Mouse (Mus musculus): Measurements from ENCODE around the gene Rhot2. TPM values are rescaled to one million over a fixed set of nuclear protein-coding genes. Genes with fewer than 3 reads are reported as not detected.

Rhot2 gene
- 20.1 and 20.6 TPM in 2 replicates for polyA plus RNA-seq (2015; fragmentation: Nextera tagmentation; extraction: Ambion mirVana)

DNA sequence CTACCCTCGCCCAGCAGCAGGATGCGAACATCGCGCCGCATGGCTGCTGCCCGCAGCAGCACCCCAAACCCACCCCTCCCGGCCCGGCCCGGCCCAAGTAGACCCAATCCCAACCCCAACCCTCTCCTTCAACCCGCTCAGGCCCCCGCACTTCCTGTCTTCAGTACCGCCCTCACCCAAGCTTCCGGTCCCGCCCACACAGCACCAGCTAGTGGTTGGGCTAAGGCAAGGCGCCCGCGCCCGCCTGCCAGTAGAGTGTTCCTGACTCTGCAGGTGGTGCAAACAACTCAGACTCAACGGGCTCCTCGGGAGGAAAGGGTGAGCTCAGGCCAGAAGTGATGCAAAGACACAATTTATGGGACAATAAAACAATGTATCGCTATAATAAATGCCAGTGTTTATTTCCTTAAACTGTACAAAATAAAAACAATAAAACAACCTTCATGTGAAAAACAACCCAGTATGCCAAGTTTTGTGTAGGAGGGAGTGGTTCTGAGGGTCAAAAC, at the start of gene Rhot2:
Gene Rhot2 (minus strand): TSS at position 456 of the 506 bp plus-strand sequence.
- under 1% methylated on average over 21 of the region's 21 CpGs for WGBS
- ATAC-seq (ENCODE audit: borderline replicate concordance, extremely low read depth, low FRiP score, low TSS enrichment) = peak; percentile 94
- Histone ChIP-seq H3K27ac (peak within 1 kb of the TSS; percentile 80), H3K36me3 (peaks cover 42% of the 10 kb centered on the region), H3K4me2 (peak within 1 kb of the TSS; percentile 82), H3K27me3 (no peaks in the 10 kb centered on the region), H3K4me3 (peak within 1 kb of the TSS; percentile 77), H3K4me1 (peaks cover 15% of the 10 kb centered on the region), H3K9ac (peak within 1 kb of the TSS; percentile 78), H3K9me3 (no peaks in the 10 kb centered on the region)

DNA sequence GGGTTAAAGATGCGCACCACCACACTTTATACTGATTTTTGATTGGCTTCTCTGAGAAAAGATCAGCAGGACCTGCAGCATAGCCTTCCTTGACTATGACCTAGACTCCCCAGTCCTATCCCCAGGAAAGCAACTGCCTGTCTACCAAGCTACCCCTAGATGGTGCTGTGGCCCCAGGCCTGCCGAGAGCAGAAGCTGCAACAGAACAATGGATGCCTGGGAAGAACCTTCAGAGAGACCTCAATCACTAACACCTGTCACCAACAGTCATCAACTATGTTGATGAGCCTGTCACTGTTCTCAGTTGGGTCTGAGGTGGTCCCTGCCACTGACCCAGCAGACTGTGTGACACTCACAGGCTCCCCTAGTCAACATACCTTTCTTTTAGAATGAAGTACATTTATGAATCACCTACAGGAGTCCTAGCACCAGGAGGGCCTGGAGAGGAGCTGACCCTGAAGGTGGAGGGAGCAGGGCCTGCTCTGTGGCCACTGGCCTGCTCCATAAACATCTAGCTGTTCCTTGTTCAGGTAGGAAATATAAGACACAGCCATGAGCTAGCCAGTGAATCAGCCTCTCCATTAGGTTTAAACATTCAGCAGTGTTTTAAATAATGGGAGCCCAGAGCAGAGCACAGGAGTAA, 49.4 kb upstream of the Rhot2 start:
- no peaks in the 10 kb centered on the region for H3K9me3 ChIP-seq
- 30% methylated on average over 2 of the region's 2 CpGs for WGBS
- peak; percentile 64; the same call in 1 of the 2 replicates for ATAC-seq (ENCODE audit: borderline replicate concordance, extremely low read depth, low FRiP score, low TSS enrichment)

DNA sequence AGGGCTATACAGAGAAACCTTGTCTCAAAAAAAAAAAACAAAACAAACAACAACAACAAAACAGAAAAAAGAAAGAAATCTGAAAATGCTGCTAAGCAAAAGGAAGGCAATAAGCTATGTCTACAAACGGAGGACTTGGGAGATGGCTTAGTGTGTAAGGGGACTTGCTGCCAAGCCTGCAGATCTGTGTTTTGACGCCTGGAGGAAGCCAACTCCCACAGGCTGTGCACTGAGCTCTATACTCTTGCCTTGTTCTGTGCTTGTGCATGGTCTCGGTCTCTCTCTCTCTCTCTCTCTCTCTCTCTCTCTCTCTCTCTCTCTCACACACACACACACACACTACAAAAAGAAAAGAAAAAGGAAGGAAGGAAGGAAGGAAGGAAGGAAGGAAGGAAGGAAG, 44.2 kb upstream of the Rhot2 start:
- WGBS = 87% methylated on average over 3 of the region's 3 CpGs
- no peaks in the 10 kb centered on the region for H3K4me1 ChIP-seq
- H3K36me3 ChIP-seq = peaks cover 16% of the 10 kb centered on the region
- H3K27ac ChIP-seq = no peak overlapping the region
- H3K4me3 ChIP-seq = no peak overlapping the region
- H3K9ac ChIP-seq = no peak overlapping the region
- H3K4me2 ChIP-seq = no peak overlapping the region
- no peaks in the 10 kb centered on the region for H3K27me3 ChIP-seq
- no peak for ATAC-seq (ENCODE audit: borderline replicate concordance, extremely low read depth, low FRiP score, low TSS enrichment)
- H3K9me3 ChIP-seq = no peaks in the 10 kb centered on the region

More for the DNA sequence above, 49.4 kb upstream of the Rhot2 start:
- Histone ChIP-seq H3K4me1 (no peaks in the 10 kb centered on the region), H3K9ac (no peak overlapping the region), H3K27ac (no peak overlapping the region), H3K36me3 (peaks cover 8% of the 10 kb centered on the region; the same call in 1 of the 2 replicates), H3K27me3 (no peaks in the 10 kb centered on the region), H3K4me3 (no peak overlapping the region), H3K4me2 (no peak overlapping the region)

DNA sequence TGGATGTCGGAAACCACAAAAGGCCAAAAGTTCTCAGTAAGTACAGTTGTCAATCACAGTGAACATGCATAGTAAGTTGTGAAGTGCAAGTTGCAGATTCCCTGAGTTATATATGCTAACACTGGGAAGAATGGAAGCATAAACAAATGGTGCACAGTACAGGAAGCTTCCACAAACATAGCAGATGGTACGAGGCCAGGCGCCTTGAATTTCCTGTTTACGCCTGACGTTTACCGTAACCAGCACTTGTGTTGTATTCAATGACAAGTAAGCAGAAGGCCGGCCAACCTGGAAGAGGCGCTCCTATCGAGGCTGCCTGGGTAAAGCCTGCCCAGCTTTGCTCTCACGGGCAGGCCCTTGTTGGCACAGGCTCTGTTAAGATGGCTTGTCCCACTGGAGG, 42.8 kb upstream of the Rhot2 start:
- ATAC-seq (ENCODE audit: borderline replicate concordance, extremely low read depth, low FRiP score, low TSS enrichment) = peak; percentile 17; the same call in 1 of the 2 replicates
- Histone ChIP-seq H3K36me3 (peaks cover 29% of the 10 kb centered on the region), H3K4me3 (no peak overlapping the region), H3K27ac (no peak overlapping the region), H3K9me3 (no peaks in the 10 kb centered on the region), H3K27me3 (no peaks in the 10 kb centered on the region), H3K4me2 (no peak overlapping the region), H3K9ac (no peak overlapping the region), H3K4me1 (no peaks in the 10 kb centered on the region)
- WGBS = 69% methylated on average over 10 of the region's 10 CpGs

DNA sequence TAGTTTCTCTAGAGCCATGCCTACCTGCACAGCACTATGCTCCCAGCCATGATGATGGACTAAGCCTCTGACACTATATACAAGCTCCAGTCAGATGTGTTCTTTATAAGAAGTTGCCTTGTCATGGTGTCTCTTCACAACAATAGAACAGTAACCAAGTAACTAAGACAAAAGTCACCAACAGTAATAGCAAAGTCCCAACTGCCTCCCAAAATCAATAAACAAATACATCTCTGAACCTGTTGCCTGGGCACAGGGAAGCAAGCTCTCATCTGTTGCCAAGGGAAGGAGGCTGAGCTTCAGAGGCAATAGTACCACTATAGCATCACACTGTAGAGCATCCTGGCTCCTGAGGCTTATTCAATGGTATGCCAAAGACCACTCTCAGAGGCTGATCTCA, 42.2 kb upstream of the Rhot2 start:
- Histone ChIP-seq H3K27ac (no peak overlapping the region), H3K4me1 (no peaks in the 10 kb centered on the region), H3K4me3 (no peak overlapping the region), H3K9me3 (no peaks in the 10 kb centered on the region), H3K27me3 (no peaks in the 10 kb centered on the region), H3K4me2 (no peak overlapping the region), H3K9ac (no peak overlapping the region), H3K36me3 (peaks cover 29% of the 10 kb centered on the region)
- ATAC-seq (ENCODE audit: borderline replicate concordance, extremely low read depth, low FRiP score, low TSS enrichment) = no peak

DNA sequence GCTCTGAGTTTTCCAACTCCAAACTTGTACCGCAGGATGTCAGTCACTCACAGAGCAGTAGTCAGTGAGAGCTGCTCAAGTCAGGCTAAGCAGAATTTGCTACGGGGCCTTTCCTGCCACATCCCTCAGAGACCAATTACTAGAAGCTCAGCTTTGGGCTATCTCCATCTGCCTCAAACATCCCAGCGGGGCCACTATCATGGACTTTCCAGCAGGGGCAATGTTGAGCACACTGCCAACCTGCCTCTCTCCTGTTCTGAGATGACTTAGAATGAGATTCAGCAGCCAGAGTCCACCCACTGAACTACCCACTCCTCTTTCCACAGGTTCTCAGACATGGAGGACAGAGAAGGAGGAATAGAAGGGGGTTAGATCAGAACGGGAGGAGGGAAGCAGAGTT, 41.0 kb upstream of the Rhot2 start:
- Histone ChIP-seq H3K4me2 (no peak overlapping the region), H3K9me3 (no peaks in the 10 kb centered on the region), H3K4me1 (no peaks in the 10 kb centered on the region), H3K4me3 (no peak overlapping the region), H3K36me3 (peaks cover 29% of the 10 kb centered on the region), H3K27ac (no peak overlapping the region), H3K27me3 (no peaks in the 10 kb centered on the region), H3K9ac (no peak overlapping the region)
- no peak for ATAC-seq (ENCODE audit: borderline replicate concordance, extremely low read depth, low FRiP score, low TSS enrichment)
- 76% methylated on average over 4 of the region's 4 CpGs for WGBS

DNA sequence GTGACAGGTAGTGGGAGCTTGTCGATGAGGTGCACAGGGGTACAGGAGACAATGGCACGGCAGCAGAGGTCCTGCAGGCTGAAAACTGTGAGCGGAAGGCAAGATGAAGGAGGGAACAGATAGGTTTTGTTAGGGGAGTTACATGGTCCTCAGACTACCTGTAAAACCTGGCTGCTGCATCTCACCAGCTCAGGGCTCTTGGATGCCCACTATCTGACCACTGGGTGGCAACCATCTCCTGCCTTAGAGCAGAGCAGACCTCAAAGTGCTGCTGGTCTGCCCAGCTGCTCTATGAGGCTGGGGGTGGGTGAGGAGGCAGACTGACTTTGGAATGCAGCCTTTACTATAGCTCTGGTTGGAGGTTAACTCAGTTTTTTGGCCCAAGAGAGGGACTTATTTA, 39.2 kb upstream of the Rhot2 start:
- H3K4me1 ChIP-seq = no peaks in the 10 kb centered on the region
- H3K4me2 ChIP-seq = no peak overlapping the region
- H3K27me3 ChIP-seq = no peaks in the 10 kb centered on the region
- no peak overlapping the region for H3K9ac ChIP-seq
- no peak overlapping the region for H3K4me3 ChIP-seq
- H3K36me3 ChIP-seq = peaks cover 25% of the 10 kb centered on the region
- no peak overlapping the region for H3K27ac ChIP-seq
- no peak for ATAC-seq (ENCODE audit: borderline replicate concordance, extremely low read depth, low FRiP score, low TSS enrichment)
- H3K9me3 ChIP-seq = no peaks in the 10 kb centered on the region
- 89% methylated on average over 3 of the region's 3 CpGs for WGBS

DNA sequence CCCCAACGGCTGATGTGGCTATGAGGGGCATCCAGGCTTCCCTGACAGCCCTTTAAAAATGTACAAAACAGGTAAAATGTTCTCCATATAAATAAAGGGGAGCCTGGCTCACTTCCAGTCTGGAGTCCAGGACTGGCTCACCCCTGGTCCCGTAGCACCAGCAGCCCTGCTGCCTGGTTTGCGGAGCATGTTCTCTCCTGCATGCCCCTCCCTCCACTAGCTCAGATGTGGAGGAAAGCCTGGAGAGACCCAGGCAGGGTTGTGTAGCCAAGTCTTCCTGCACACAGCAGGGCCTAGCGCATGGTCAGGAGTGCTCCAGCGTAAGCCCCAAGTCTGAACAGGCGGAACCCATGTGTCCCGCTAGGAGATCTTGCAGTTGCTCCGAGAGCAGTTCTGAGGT, 38.6 kb upstream of the Rhot2 start:
- ATAC-seq (ENCODE audit: borderline replicate concordance, extremely low read depth, low FRiP score, low TSS enrichment) = no peak
- no peak overlapping the region for H3K9ac ChIP-seq
- 84% methylated on average over 8 of the region's 8 CpGs for WGBS
- H3K4me3 ChIP-seq = no peak overlapping the region
- H3K36me3 ChIP-seq = peaks cover 29% of the 10 kb centered on the region
- no peak overlapping the region for H3K27ac ChIP-seq
- no peaks in the 10 kb centered on the region for H3K27me3 ChIP-seq
- H3K4me1 ChIP-seq = no peaks in the 10 kb centered on the region
- H3K9me3 ChIP-seq = no peaks in the 10 kb centered on the region
- no peak overlapping the region for H3K4me2 ChIP-seq

DNA sequence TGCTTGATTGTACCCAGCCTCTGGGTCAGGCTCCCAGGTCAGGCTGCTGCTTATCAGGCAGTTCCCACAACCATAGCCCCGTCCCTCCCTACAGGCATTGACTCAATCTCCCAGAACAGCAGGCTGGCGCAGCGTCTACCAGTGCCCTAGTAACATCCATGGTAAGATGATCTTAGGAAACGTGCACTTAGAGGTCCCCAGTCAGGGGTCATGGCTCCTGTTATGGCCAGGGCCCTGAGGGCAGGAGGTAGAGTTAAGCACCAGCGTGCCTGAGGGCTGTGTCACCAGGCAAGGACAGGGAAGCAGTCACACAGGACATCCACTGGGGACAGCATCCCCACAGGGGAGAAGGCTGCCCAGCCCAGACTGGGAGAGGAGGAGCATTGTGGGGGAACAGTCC, 37.7 kb upstream of the Rhot2 start:
- no peak overlapping the region for H3K4me3 ChIP-seq
- H3K36me3 ChIP-seq = peaks cover 36% of the 10 kb centered on the region
- no peaks in the 10 kb centered on the region for H3K4me1 ChIP-seq
- no peak overlapping the region for H3K27ac ChIP-seq
- H3K27me3 ChIP-seq = no peaks in the 10 kb centered on the region
- 36% methylated on average over 5 of the region's 5 CpGs for WGBS
- H3K9ac ChIP-seq = no peak overlapping the region
- H3K4me2 ChIP-seq = no peak overlapping the region
- no peaks in the 10 kb centered on the region for H3K9me3 ChIP-seq
- ATAC-seq (ENCODE audit: borderline replicate concordance, extremely low read depth, low FRiP score, low TSS enrichment) = no peak

DNA sequence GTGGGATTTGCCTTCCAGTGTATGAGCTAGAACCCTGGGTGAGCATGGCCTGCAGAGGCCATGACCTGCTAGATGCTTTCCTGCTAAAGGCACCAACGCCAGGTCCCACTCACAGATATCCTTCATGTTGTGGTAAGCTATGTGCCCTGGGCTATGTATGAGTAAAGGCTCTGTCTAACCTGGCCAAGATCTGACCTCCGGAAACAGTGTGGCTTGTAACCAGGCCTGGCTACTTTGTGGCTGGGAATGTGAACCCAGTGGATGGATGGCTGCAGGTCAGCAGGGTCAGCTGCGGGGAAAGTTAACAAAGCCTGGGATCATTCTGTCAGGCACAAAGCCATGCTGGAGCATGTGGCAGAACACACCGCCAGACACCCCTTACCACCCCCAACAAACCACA, 37.0 kb upstream of the Rhot2 start:
- no peak overlapping the region for H3K27ac ChIP-seq

DNA sequence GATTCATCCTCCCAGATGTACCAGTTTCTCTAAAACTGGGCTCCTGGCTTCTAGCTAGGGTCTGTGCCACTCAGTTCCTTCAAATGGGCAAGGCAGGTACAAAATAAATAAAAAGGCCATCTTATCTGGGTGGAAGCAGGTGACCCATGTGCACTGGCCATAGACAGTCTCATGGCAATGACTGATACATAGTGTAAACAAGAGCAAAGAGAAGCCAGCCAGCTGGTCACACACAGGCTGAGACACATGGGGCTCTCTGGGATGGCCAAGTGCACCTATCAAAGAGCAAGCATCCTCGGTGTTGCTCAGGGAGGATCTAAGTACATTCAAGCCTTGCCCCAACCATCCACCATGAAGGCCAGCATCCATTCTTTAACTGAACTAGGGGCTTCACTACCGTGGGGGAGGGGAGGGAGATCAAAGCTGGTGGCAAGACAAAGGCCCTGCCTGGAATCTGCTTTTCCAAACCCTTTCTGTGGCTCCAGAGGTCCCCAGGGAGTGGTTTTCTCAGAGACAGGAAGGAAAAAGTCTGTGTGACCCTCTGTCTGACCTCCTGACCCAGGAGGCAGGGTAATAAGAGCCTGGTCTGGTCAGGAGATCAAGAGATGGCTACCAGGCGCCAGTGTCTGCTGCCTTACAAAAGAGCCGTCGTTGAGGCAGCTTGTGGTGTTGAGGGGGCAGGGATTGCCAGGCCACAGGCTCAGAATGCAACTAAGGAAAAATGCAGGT, 36.4 kb upstream of the Rhot2 start:
- Histone ChIP-seq H3K27me3 (no peaks in the 10 kb centered on the region), H3K36me3 (peaks cover 36% of the 10 kb centered on the region), H3K4me2 (no peak overlapping the region), H3K27ac (no peak overlapping the region), H3K9ac (no peak overlapping the region; the same call in 1 of the 2 replicates), H3K4me1 (peaks cover 6% of the 10 kb centered on the region), H3K4me3 (no peak overlapping the region), H3K9me3 (no peaks in the 10 kb centered on the region)
- 16% methylated on average over 5 of the region's 5 CpGs for WGBS
- ATAC-seq (ENCODE audit: borderline replicate concordance, extremely low read depth, low FRiP score, low TSS enrichment) = no peak

More for the DNA sequence above, 37.0 kb upstream of the Rhot2 start:
- Histone ChIP-seq H3K4me3 (no peak overlapping the region), H3K4me1 (0 out of 2 replicates have a peak, but pooled peaks cover under 1% of the 10 kb centered on the region), H3K9ac (no peak overlapping the region), H3K4me2 (no peak overlapping the region), H3K9me3 (no peaks in the 10 kb centered on the region), H3K36me3 (peaks cover 36% of the 10 kb centered on the region), H3K27me3 (no peaks in the 10 kb centered on the region)
- 40% methylated on average over 4 of the region's 4 CpGs for WGBS
- ATAC-seq (ENCODE audit: borderline replicate concordance, extremely low read depth, low FRiP score, low TSS enrichment) = no peak

DNA sequence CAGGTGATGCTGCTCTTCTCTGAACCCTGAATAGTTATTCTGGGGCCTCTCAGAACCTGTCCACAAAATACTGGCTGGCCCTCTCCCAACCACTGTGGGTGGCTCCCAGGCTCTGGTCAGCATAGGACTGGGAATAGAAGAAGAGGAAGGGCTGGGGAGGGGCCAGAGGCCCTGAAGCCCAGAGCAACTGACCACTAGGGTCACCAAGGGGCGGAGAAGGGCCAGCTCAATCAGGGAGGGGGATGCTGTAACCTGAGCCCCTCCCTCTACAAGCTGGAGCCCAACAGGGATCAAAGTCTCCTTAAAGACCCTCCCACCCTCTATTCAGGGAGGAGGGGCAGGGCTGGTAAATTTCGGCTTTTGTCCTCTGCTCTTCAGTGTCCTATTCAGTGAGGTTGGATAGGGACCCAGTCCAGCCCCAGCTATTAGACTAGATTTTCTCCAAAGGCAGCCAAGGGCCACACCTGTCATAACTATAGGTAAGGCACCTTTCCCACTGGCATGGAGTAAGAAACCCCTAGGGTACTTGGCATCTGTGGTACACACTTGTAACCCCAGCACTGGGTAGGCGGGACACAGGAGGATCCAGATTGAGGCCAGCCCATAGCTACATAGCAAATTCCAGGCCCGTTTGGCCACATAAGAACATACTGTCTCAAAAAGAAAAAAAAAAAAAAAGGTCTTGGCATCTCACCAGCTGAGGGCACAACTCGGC, 35.7 kb upstream of the Rhot2 start, which contains the start of gene Wfikkn1:
Gene Wfikkn1 (minus strand): TSS at position 663 of the 715 bp plus-strand sequence.
- peaks cover 36% of the 10 kb centered on the region for H3K36me3 ChIP-seq
- no peak within 1 kb of the TSS for H3K27ac ChIP-seq
- H3K4me1 ChIP-seq = peaks cover 11% of the 10 kb centered on the region
- no peaks in the 10 kb centered on the region for H3K27me3 ChIP-seq
- H3K9me3 ChIP-seq = no peaks in the 10 kb centered on the region
- 36% methylated on average over 5 of the region's 5 CpGs for WGBS
- no peak within 1 kb of the TSS for H3K4me2 ChIP-seq
- no peak within 1 kb of the TSS for H3K4me3 ChIP-seq
- ATAC-seq (ENCODE audit: borderline replicate concordance, extremely low read depth, low FRiP score, low TSS enrichment) = no peak
- H3K9ac ChIP-seq = no peak within 1 kb of the TSS; the same call in 1 of the 2 replicates

Measured in lung, embryonic 15.5 days (tissue).